18 mouse cellular contexts compared by ENCODE assay signal in the genomic region with DNA sequence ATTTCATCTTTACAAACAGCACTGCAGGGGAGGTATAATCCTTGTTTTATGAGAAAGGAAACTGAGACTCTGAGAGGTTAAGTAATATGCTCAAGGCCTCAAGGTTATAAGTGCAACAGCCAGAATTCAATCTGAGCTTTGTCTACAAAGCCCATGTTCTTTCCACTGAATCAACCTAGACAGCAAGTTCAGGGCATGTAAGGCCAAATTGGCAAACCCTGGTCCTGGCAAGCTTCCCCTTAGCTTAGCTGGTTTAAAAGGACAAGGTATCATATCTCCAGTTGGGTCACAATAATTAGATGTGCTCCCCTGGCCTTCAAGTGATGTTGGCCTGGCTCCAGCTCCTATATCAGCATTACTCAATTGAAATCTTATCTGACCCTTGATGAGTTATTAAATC.
A peak's percentile ranks its signal among the peaks of the same experiment; 100 is the strongest.
DNase-seq lines count a peak whose midpoint lies in the region; ATAC-seq lines count a peak whose summit lies in the region.
"Had no signal": no experiment of that assay in that cellular context is flagged by ENCODE, and none has a peak within 500 bp of the region (broad histone marks: within the 10 kb centered on the region; RNA-seq: fewer than 3 reads in every experiment).

No protein-coding gene starts in this region.

- intact Hi-C loops in left cerebral cortex, postnatal 4 days (cut with DNase I): no loop called here

- peak; percentile 17 for DNase-seq in left cerebral cortex, postnatal 4 days
- no peak for DNase-seq in left cerebral cortex, adult 11 months (ENCODE audit: low spot score)
- peak; percentile 9 for DNase-seq in embryonic facial prominence, embryonic 10.5 days (ENCODE audit: low spot score)
- DNase-seq in gastrocnemius, postnatal 4 days (ENCODE audit: low spot score in 2 of 2): peak; percentile 26 to 55
- no peak for DNase-seq in natural killer cell, adult 2 months (ENCODE audit: low spot score in 2 of 2)
- no peak for DNase-seq in spleen, postnatal 14 days (ENCODE audit: low spot score in 2 of 2)
- DNase-seq: cerebellum, adult 2 months; thymus, adult 2 months had no signal

- H3K36me3 ChIP-seq in embryonic facial prominence, embryonic 10.5 days (replicated peaks): no peaks in the 10 kb centered on the region
- H3K36me3 ChIP-seq: embryonic facial prominence, embryonic 13.5 days; forebrain, embryonic 15.5 days; limb, embryonic 10.5 days; liver, embryonic 15.5 days had no signal

- H3K4me3 ChIP-seq in embryonic facial prominence, embryonic 10.5 days: no peak overlapping the region
- H3K4me3 ChIP-seq: embryonic facial prominence, embryonic 13.5 days; forebrain, embryonic 15.5 days; limb, embryonic 10.5 days; liver, embryonic 15.5 days had no signal

- H3K27me3 ChIP-seq in embryonic facial prominence, embryonic 10.5 days (replicated peaks; ENCODE audit: low read depth, poor library complexity, severe bottlenecking): no peaks in the 10 kb centered on the region
- H3K27me3 ChIP-seq: liver, embryonic 15.5 days had no signal

- no peak for ATAC-seq in erythroid progenitor cell, adult 5-6 weeks (replicated peaks; ENCODE audit: low FRiP score, poor library complexity, severe bottlenecking)
- ATAC-seq: CD4-positive, CD25-positive, alpha-beta regulatory T cell, adult 4 months; inflammation-experienced regulatory T-cells, adult 6 months; midbrain, embryonic 16.5 days had no signal

- H3K4me1 ChIP-seq in embryonic facial prominence, embryonic 10.5 days: peaks cover 11% of the 10 kb centered on the region; the same call in 1 of the 2 replicates
- H3K4me1 ChIP-seq: embryonic facial prominence, embryonic 13.5 days; liver, embryonic 15.5 days had no signal

- no peaks in the 10 kb centered on the region for H3K9me3 ChIP-seq in embryonic facial prominence, embryonic 10.5 days
- H3K9me3 ChIP-seq: embryonic facial prominence, embryonic 13.5 days; forebrain, embryonic 15.5 days; limb, embryonic 10.5 days; liver, embryonic 15.5 days had no signal

- no peak overlapping the region for H3K27ac ChIP-seq in embryonic facial prominence, embryonic 10.5 days (replicated peaks)
- H3K27ac ChIP-seq: embryonic facial prominence, embryonic 13.5 days; kidney, postnatal 0 days; limb, embryonic 10.5 days; liver, embryonic 15.5 days; macrophage had no signal

Comparison
In these comparisons a context has a peak if more than half of its experiments do, and no peak if none do; other contexts are left out.
1. DNase-seq: peak in left cerebral cortex, postnatal 4 days (single experiment), embryonic facial prominence, embryonic 10.5 days (single experiment) and gastrocnemius, postnatal 4 days (2 of 2); none in left cerebral cortex, adult 11 months (single experiment), natural killer cell, adult 2 months (0 of 2) and spleen, postnatal 14 days (0 of 2).